Mouse (Mus musculus) ovary, postnatal 14 days (tissue): ENCODE measurements around the gene Zfp366.

Experiments used
- DNase-seq: peaks from one replicate; pipeline ENCODE4 v3.0.0; 2022; ENCODE audit warnings: low spot score

Zfp366 gene

DNA sequence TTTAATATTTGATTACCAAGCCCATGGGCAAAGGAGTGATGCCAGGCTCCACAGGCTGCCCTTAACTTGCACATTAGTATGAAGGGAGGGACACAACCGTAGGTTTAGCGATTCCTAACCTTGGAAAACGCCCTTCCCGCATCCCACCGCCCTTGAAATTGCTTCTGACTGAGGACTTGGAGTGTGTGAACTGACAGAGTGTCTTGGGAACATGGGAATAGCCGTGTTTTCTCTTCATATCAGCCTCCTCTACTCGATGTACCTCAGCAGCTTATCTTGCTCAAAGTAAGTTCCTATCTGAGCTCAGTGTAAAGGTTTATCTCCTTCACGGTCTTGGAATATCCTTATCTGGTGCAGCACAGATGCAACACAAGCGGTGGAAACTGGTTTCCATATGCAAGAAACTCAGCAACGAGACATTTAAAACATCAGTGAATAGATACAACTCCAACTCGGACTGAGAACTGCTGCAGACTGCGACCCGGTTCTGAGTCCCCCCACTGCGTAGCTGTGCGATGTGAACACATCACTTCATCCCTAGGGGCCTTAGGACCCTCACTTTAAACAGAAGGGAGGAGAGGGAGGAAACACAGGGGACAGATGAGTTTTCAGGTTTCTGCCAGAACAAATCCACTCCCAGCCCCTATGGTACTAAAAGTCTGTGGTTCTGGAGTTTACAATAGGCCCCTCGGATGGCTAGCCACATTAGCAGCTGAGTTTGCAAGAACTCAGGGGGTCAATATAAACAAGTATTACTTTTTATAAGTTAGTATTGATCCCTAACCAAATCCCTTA, 43.0 kb downstream of the Zfp366 start:
- DNase-seq: no peak

DNA sequence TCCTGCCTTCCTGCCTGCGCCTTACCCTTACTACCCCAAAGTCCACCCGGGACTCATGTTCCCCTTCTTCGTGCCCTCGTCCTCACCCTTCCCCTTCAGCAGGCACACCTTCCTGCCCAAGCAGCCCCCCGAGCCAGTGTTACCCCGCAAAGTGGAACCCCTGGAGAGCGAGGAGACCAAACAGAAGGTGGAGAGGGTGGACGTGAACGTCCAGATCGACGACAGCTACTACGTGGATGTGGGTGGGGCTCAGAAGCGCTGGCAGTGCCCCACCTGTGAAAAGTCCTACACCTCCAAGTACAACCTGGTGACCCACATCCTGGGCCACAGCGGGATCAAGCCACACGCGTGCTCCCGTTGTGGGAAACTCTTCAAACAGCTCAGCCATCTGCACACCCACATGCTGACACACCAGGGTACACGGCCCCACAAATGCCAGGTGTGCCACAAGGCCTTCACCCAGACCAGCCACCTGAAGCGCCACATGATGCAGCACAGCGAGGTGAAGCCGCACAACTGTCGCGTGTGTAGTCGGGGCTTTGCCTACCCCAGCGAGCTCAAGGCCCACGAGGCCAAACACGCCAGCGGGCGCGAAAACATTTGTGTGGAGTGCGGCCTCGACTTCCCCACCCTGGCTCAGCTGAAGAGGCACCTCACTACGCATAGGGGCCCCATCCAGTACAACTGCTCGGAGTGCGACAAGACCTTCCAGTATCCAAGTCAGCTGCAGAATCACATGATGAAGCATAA, 44.4 kb downstream of the Zfp366 start:
- DNase-seq: no peak

DNA sequence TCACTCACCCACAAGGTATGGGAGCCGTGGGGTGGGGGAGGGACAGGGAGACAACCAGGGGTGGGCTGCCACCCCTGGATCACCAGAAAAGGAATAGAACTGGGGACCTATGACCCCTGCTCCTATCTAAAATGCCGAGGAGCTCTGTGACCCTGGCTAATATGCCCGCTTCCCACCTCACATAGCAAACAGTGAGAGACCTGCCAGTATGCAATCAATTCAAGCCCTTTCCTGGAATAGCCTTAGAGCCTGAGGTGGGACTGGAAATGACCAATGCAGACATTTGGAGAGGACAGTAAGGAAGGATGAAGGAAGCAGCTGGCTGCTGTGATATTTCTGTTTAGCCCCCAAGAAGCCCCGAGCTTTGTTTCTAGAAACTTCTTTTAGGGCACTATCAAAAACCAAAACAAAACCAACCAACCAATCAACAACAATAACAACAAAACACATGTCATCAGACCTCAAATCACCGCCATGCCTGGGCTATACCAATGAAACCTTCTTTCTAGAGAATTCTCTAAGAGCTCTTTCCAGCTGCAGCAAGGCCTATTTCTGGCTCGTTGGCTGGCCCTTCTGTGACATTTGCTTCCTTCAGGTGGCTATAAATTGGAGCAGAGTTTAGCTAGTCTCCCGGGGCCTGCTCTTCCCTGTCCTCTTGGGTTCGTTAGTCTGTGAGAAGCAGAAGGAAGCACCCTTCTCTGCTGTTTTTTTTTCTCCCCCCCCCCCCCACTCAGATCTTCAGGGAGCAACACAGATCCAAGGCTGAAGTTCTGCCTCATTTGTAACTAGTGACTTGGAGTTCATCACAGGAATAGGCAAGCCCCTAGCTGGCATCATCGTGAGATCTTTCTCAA, 45.2 kb downstream of the Zfp366 start:
- DNase-seq: no peak

DNA sequence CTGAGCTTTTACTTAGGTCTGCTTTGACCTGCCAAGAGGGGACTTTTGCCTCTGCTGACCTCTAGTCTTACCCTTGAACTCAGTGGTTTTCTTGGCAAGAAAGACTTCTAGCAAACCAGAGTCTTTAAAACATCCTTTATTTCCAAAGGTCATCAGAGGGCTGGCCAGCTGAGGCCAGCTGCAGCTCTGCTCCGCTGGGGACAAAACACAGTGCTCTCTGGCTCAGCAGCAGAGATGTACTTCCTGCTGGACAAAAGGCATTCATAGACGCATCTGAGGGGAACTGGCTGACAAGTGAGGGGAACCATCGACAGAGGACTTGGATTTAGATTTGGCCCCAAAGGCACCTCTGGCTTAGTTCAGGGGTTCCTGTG, 45.9 kb downstream of the Zfp366 start:
- DNase-seq: no peak

DNA sequence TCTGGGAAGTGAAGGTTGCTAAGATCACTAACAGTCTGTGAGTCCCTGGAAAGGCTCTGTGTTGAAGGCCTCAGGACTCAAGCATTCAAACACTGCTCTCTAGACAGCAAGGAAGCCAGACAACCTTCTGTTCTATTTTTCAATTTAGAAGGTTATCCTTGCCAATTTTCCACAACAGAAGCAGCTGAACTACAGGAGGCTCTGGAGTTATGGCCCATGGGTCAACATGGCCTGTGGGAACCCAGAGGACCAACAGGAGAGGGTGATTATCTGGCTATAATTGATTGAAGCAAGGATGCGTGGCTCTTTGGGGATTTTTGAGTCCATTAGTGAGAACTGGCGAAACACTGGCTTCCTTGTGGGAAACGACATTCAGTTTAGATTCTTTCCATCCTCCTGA, 48.7 kb downstream of the Zfp366 start:
- DNase-seq: no peak

DNA sequence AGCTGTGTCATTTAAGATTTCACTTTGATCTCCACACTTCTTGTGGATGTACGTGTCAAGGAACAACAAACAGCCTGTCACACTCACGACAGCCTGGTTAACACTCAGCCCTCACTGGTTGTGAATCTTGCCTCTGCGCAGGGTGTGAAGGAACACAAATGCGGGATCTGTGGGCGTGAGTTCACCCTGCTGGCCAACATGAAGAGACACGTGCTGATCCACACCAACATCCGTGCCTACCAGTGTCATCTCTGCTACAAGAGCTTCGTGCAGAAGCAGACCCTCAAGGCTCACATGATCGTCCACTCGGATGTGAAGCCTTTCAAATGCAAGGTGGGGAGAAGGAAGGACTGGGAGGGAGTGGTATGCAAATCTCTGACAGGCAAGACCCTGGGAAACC, 49.3 kb downstream of the Zfp366 start:
- DNase-seq: no peak

DNA sequence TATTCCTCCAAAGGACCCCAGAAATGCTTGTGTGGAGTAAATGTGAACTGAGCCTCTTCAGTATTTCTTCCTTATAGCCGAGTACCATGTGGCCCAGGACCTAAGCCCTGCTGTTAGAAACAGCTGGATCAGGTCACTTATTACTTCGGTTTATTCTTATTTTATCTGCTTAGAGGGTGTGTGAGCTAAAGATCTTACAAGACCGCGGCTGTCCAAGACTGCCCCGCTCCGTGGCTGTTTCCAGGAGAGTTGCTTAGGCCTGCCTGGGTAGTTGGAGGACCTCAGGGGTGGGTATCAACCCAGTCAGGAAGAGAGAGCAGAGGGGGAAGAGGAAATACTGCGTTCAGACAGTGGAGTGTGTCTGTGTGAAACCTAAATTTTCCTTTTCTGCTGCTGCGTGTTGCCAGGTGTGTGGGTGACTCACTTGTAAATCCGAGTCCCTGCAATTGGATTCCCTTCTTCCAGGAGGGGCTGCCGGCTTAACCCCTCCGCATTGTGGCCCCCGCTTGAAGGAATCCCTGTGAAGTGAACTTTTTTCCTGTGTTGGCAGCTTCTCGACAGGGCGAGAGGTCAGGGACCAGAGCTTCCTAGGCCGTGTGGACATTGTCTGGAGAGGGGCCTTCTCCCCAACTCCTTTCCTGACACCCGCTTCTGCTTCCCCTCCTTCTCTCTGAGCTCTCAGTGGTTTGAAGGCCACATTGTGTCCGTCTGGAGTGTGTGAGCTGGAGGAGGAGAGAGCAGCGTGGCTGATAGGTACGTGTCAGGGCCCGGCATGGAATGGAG, 51.0 kb downstream of the Zfp366 start:
- no peak for DNase-seq

DNA sequence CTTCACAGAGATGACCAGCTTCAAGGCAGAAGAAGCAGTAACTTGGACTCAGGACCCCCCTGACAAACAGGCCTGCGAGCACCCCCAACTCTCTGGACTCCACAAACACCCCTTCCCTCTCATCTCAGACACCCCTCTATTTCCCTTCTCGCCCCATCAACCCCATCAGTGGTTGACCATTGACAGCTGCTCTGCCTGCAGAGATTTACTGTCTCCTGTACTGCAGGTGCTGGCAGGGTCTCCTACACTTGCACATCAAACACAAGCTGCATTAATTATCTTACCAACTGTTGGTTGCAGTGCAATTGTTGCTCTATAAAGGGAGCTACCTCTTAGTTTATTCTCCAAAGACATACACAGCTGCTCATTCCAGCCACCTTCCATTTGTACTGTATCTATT, 51.6 kb downstream of the Zfp366 start:
- DNase-seq: no peak

DNA sequence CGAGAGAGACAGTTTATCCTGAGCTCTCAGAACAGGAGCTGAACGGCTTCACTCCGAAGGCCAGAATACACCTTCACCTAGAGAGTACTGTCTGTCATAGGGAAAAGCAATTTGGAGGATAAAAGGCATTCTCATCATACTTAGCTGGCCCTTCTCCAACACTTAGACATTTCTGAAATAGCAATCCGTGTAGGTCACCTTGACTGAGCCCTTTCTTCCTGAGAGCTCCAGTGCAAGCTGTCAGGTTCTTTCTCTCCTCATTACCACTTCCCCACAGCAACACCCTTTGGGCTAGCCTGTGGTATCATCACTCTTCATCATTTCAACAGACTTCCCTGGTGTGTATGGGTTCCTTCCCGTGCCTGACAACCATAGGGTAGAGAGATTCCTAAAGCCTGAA, 52.5 kb downstream of the Zfp366 start:
- no peak for DNase-seq

DNA sequence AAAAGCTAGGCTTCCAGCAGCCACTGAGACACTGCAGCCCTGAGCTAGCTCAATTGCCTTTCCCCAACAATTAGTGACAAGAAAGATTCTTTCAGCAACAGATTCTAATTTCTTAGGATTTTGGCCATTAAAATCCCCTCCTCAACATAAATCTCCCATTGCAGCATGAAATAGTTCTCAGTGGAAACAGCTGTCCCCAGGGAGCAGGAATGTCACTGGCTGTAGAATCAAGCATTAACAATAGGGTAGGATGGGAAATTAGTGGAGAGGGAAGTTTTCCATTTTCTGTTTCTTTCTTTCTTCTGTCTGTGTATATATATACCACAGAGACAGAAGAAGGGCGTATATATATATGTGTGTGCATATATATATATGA, 53.2 kb downstream of the Zfp366 start:
- no peak for DNase-seq

DNA sequence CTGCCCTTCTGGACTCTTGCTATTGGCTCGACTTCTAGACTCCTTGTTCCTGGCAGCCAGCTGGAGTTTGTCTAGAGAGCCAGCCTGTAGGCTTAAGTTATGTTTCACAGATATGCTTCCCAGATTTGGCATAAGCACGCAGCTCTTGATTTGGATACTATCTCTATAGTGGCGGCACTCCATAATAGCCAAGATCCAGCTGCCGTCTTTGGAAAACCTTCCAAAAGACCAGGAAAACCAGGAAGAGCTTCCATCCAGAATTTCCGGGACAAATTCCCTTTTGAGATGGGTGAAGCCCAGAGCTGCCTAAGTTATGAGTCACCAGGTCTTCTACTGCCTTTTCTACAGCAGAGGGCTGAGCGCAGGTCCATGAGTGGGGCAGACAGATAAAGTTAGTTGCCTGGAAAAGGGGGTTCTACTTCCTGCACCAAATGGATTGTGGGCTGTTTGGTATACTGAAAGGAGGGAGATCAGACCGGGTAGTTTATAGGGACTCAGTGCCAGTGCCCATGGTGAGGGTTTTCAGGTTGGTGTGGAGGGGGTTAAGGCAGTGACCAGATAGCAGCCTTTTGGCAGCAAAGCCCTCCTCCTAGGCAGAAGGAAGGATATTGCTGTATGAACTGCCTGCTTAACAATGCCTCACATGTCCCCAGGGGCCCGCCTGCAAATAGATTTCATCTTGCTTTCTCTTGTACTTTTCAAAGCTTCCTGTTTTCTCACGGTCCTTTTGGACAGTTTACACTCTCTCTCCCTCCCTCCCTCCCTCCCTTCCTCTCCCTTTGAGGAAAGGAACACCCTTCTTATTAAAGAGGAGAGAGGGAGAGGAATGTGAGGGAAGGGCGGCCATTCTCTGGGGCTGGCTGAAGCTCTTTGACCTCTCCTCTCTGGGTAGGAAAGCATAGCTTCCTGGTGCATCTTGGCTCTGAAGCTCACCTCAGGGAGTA, 53.9 kb downstream of the Zfp366 start:
- no peak for DNase-seq

DNA sequence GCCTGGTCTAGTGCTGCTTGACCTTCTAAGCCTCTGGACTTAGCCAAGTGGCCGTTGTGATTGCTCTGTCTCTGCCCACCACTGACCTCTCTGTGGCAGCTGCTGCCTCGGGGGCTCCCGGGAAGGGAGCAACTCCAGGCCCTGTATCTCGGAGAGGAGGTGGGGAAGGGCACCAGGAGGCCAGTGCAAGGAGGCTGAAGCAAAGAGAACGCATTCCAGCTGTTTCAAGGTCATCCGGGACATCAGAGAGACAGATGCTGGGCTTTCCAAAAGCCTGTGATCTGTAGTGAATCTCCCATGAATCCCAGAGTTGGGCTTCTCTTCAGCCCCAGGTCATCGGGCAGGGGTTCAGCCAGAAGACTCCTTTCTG, 54.5 kb downstream of the Zfp366 start:
- no peak for DNase-seq

DNA sequence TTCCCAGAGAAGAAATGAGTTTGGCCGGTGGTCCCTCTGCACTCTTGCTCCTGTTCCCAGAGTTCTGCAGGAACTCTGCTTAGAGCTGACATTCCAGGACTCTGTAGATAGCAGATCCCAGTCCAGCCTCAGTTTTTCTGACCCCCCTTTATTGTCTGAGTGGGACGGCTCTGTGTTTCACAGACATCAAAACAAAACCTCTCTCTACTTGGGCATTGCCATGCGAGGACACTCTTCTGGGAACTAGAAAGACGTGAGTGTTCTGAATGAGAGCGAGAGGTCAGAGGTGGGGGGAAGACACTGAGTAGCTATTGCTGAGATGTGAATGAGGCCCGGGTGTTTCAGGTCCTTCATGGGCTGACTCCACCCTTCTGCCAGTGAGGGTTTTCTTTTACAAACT, 55.1 kb downstream of the Zfp366 start:
- DNase-seq: no peak

DNA sequence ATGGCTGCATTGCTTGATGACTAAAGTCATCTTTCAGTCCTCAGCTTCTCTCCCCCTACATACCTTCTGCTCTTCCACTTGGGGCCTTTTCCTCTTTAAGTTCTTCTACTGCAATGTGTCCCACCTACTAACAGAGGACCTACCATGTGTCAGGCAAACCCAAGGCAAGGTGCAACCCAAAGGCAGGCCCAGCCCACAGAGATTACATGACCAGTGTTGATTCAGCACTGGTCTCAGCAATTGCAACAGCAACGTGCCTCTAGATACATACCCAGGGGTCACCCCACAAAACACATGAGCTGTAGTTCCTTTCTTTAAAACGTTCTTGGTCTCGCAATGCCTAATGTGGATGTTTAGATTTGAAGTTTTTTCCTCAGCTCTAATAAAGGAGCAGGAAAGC, 57.4 kb downstream of the Zfp366 start:
- no peak for DNase-seq

DNA sequence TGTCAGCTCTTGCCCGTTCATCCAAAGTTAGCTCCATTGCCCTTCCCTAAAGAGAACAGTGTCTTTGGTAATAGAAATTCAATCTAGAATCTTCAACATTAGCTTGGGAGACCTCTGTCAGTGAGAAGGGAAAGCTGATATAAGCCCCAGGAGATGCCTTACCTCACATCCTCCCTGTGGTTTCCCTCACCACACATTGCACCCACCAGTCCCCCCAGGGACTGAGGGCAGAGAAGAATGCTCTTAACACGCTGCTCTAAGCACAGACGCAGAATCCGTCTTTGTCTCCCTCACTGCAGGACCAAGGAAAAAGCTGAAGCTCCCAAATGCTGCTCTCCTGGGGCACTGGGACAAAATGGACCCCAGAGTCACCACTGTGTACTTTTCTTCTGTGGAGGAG, 58.3 kb downstream of the Zfp366 start:
- no peak for DNase-seq

DNA sequence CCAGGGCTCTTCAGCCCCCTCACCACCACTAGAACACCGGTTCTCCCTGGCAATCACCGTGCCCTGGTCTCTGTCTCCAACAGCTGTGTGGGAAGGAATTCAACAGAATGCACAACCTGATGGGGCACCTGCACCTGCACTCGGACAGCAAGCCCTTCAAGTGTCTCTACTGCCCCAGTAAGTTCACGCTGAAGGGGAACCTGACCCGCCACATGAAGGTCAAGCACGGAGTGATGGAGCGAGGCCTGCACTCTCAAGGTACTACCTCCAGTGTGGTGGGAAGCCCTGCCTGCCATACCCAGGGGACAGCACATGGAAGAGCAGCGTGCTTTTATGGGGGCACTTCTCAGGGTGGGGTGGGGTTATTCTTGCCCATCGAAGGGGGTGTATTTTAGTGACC, 59.2 kb downstream of the Zfp366 start:
- DNase-seq: no peak

DNA sequence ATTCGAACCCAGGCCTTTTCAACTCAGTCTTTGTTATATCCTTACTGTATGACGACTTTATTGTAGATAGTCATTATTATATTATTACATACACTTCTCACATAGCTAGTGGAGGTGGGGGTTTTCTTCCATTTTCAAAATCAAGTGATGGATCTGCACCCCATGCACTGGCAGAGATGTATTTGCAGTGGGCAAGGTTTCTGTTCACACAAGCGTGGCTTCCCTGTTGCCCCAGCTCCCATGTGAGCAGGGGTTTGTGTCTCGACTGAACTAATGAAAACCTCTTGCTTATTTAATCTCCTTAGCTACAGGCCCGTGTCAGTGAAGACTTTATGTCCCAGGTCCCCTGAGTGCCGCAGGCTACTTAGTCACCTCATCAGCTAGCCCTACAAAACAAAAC, 59.8 kb downstream of the Zfp366 start:
- DNase-seq: no peak

DNA sequence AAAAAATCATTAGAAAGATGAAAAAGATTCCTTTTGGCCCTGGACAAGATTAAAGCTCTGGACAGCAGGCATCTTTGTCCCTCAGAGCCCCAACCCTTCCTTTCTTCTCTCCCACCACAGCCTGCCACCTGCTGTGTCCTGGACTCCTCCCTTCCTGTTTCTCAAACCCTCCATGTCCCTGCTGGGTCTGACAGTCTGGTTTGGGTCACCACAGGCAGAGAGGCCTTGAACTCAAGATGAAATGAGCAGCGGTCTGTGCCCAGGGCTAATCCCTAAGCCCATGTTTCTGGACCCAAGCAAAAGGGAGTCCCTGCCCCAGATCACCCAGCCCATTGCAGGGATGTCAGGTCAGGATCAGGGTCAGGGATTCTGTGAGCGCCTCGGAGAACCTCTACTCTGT, 60.3 kb downstream of the Zfp366 start:
- no peak for DNase-seq

DNA sequence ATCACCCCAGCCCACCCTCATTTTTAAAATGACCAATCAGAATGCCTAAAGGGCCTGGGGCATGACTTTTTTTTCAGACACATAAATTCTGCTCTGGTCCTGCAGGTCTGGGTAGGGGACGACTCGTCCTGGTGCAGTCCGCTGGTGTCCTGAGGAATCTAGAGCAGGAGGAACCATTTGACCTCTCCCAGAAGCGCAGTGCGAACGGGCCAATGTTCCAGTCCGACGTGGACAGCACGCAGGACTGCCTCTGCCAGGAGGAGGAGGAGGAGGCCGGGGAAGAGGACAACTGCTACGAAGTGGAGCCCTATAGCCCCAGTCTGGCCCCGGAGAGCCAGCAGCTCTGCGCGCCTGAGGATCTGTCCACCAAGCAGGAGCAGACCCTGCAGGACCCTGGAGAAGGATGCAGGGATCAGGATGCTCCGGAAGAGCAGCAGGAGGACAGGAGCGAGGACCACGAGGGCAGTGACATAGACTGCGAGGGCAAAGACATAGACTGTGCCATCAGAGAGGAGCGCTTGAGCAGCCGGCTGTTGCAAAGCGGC, 61.4 kb downstream of the Zfp366 start:
- DNase-seq: no peak

DNA sequence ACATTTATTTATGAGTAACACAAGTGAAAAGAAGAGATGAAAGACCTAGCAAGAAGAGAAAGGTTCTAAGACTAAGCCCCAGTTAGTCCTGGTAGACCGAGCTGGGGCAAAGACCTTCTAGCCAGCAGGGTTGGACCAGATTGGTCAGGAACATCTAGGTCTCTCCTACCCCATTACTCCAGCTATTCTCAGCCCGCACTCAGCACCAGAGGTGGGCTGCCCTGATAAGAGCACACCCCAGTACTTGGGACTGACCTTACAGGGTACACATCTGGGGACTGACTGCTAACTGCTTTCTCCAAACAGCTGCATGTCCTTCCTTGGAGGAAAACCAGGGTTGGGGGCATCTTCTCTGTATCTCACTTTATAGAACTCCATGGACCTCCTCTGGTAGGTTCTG, 66.2 kb downstream of the Zfp366 start:
- no peak for DNase-seq

DNA sequence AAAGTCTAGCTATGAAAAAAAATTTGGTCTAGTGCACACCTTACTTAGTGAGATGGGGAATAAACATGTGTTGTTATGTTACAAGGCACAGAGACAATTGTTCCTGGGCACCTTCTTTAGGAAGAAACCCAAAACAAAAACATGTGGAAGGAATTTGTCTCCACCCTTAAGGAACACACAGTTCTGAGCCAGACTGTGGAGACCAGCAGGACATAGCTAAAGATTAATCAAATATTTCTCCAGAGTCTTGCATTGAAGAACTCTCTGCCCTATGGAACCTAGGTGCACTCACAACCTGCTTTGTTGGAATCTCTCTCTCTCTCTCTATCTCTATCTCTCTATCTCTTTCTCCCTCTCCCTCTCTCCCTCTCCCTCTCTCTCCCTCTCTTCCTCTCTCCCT, 69.6 kb downstream of the Zfp366 start:
- no peak for DNase-seq
